Mouse (Mus musculus): ENCODE results near the gene Zp1.

The Zp1 gene

DNA sequence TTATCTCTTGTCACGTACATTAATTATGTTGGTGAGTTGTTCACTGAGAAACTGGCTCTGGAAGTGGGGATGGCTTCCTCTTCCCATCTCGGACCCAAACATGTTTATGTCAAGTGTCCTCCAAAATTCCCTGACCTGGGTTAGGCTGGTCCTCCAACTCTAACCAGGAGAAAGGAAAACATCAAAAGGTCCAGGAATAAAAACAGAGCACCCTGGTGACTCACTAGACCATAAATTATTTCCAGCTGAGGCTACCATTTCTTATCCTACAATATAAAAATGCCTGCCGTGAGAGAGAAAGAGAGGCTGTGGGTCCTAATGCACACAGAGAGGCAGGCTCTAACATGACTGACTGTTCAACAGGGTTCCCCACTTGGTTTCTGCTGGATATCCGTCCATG, 3.8 kb upstream of the Zp1 start:
- in situ Hi-C loops (cut with MboI, MseI) = no loop called here

DNA sequence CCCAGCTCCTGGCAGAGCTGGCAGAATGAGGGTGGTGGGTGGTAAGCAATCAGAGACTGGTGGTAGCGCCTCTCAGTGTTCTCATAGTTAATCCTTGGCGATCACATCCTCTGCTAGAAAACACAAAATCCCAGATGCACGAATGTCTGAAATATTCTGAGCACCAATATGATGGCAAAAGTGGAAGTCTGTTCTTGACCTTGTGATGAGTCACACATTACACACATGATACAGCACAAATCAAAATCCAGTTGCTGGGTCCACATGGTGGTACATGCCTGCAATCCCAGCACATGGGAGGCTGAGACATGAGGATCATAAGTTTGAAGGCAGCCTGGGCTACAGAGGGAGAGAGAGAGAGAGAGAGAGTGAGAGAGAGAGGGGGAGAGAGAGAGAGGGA, 626 bp upstream of the Zp1 start:
- in situ Hi-C loops (cut with MboI, MseI) = no loop called here

DNA sequence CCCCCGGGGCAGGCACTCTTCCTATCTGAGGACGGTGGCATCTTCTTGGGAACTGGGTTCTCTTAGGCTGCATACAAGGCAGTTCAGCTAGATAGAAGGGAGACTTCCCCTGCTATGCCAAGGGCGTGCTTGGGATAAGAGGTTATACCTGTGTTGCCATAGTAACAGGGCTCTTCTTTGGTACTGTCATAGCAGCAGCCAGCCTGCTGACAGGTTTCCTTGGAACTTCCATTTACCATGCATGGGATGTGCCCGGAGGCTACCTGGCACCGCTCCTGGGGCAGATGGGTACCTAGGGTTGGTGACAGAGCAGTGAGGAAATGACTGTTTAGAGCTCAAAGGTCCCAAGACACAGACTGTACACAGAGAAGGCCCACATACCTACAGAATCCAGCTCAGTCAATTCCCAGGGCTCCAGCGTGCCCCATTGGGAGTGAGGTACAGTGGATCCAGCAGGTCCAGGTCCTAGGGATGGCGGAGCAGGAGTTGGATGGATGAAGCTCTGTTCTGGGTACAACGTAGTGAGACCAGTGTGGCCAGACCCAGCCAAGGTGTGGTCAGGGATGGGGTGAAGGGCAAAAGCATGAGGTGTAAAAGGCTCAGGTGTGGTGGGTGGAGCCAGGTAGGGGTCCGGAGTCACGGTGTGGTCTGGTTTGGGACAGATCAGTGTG, 2.0 kb downstream of the Zp1 start:
- in situ Hi-C loops (cut with MboI, MseI) = no loop called here

DNA sequence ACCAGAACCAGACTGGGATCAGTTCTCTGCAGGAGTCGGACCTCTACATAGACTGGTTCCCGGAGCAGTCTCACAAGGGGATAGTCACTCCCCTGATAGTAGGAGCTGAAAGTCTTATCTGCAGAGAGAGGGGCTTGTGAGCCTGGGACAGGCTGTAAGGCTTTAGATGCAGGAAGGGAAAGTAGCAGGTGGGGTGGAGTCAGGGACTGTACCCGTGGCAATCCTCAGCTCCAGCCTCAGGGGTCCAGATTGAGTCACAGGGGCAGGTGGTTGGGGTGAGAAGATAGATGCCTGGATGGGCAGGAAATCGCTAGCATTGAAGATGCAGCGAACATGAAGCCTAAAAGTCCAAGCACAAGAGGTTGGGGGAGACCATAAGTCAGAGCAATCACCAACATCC, 3.9 kb downstream of the Zp1 start:
- in situ Hi-C loops (cut with MboI, MseI) = no loop called here

DNA sequence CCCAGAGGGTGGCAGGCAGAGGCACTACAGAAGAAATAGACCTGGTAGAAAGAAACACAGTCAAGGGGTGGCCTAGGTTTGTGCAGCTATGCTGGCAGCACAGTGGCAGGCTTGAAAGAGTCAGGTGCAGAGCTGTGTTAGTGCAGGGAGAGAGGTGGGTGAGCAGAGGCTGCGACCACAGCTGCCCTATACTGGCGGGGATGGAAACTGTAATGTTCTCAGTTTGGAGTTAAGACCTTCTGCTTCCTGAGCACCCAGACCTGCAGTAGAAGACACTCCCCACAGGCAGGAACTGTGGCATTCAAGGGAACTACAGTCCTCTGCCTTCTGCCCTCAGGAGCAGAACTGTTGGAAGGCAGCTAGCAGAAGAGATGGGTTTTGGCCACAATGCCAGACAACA, 5.6 kb downstream of the Zp1 start:
- in situ Hi-C loops (cut with MboI, MseI) = no loop called here

DNA sequence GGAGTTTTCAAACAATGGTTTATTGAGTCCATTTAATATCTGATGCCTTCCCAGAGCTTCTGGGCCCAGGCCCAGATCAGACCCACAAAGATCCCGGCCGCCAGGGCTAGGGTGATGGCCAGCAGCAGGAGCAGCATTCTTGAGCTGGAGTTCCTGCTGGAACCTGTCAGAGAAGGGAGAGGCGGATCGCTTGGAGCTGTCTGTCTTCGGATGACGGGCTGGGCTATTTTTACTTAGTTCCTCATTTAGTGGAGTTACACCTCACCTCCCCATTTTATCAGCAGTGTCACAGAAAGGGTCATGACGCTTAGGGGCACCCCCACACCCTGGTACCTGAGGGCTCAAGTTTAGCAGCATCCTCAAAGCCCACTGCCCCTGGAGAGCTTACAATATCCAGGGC, 6.1 kb downstream of the Zp1 start:
- in situ Hi-C loops (cut with MboI, MseI) = no loop called here

DNA sequence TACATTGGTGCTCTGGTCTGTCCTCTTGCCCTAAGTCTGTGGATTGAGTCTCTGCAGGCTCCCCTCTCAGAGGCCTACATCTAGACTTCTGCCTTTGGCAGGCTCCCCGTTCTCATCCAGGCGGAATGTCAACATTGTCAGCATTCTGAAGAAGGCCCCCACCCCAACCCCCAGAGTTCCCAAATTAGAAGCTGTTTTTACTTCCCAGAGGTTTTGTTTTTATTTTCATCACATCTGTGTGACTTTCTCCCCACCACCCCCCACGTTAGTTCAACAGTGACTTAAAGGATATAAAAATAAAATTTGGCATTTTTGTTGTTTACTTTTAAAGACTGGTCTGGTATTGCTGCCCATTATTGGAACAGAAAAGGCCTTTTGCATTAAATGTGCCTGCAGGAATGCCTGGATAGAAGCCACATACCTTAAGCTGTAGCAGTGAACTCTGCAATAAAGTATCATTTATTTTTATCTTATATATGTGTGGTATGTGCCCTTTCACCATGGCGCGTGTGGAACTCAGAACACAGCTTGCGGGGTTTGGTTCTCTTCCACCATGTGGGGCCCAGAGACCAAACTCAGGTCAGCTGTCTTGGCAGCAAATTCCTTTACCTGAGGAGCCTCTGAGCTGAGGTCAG, 11.2 kb downstream of the Zp1 start:
- in situ Hi-C loops (cut with MboI, MseI) = no loop called here

DNA sequence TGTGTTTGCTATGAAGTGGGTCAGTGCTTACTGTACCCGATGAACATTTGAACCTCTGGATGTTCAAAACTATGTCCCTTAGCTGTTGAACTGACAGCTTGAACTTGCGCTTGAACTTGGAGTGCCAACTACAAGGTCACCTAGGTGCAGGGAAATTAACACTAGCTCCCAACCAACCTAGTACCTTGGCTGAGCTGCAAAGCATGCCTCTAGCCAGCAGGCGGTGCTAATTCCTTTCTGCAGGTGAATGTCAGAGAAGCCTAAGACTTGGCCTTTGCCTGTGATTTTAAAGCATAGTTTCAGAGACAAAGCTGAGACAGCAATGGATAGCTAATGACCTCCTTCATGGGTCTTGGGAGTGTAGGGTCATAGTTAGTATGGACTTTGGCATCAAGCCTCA, 12.5 kb downstream of the Zp1 start:
- in situ Hi-C loops (cut with MboI, MseI) = no loop called here

DNA sequence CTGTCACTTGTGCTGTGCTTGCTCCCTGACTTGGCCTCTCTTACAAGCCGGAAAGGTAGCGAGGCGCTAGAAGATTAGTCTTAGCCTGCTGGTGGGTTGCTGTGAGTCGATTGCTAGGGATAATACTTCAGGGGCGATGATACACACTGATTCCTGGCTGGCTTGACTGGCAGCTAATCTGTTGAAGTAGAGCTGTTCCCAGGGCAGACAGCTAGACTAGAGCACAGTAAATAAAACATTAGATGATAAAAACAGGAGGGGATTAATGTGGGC, 14.8 kb downstream of the Zp1 start:
- in situ Hi-C loops (cut with MboI, MseI) = no loop called here

DNA sequence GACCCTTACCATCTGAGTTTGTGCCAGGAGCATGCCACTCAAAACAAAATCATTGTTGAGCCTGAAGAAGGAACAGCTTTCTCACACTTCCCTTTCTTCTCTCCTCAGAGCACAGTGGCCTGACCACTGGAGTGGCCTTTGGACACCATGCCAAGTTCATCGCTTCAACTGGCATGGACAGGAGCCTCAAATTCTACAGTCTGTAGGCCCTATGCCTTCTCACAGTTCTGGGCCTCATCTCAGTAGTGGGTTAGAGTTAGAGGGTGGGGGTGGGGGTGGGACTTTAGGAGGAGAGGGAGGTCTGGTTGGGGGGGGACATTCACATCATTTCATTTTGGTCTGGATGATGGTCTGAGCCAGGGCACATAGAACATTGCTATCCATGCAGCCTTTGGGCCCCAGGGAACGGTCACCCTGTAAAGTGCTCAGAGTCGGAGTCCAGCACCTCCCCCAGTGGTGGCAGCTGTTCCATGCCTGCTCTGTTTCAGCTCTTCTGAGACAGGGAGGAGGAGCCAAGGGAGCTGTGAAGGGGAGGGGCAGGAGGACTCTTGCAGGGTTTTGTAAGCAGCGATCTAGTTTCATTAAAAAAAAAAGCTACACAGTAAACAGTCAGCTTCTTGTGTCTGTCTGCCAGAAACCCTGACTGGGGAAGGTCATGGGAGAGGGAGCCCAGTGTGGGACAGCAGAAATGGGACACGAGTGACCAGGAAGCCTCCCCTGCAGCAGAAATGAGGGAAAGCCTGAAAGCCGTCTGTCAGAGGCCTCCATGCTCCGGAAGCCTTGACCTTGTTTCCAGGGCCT, 15.3 kb downstream of the Zp1 start:
- in situ Hi-C loops (cut with MboI, MseI) = no loop called here

DNA sequence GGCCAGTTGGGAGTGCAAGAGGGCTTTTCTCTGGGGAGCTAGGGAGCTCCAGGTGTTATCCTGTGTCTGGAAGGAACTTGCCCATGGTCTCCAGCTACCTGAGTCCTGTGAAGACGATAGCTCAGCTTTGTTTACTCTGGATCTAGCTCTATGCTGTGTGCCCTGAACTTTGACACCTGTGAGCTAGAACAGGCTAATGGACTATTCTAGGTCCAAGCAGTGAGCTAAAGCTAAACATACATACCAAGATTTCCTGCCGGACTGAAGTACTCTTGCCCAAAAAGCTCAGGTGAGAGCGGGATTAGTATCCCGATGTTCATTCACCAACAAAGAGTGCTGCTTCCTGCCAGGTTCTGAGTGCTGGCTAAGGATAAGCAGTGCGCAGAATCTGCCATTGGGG, 15.9 kb downstream of the Zp1 start:
- in situ Hi-C loops (cut with MboI, MseI) = no loop called here

DNA sequence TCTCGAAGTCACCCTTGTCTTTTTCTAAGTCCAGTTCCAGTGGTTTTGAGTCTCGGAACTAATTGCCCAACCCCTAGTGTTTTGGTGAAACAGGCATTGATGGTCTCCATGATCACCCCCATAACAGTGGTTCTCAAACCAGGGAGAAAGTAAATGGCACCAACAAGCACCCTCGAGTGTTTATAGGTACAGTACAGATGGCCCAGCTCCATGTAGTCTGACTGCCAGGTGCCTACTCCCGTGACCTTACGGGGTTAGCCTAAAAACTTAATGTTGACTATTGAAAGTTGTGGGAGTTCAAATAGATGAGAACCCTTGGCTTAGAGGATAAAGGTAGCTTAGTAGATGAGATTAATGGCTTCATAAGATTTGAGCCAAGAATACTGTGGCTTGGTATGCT, 19.4 kb downstream of the Zp1 start:
- in situ Hi-C loops (cut with MboI, MseI) = no loop called here

DNA sequence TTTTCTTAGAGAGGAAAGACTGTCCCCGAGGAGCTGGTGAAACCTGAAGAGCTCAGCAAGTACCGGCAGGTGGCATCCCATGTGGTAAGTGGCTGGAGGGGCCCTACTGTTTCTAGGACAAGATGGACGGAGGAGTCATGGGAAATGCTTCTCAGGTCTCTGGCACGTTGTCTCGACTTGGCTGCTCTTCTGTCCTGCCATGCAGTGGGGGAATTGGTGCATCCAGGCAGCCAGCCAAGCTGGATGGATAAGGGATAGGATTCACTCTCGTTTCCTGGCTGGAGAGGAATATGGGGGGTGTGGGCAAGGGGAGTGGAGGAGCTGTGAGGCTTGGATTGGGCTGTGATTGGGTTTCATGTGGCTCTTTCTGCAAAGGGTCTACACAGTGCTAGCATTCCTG, 20.1 kb downstream of the Zp1 start:
- in situ Hi-C loops (cut with MboI, MseI) = no loop called here

DNA sequence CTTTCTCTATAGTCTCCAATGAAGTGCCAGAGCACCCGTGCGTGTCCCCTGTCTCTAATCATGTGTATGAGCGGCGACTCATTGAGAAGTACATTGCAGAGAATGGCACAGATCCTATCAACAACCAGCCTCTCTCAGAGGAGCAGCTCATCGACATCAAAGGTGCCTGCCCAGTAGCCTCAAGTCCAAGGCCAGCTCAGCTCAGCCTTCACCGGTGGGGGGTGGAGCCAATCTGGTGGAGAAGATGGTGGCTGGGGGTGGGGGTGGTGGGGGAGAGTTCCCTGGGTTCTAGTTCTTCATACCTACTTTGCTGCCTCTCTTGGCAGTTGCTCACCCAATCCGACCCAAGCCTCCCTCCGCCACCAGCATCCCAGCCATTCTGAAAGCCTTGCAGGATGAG, 22.9 kb downstream of the Zp1 start:
- in situ Hi-C loops (cut with MboI, MseI) = no loop called here

DNA sequence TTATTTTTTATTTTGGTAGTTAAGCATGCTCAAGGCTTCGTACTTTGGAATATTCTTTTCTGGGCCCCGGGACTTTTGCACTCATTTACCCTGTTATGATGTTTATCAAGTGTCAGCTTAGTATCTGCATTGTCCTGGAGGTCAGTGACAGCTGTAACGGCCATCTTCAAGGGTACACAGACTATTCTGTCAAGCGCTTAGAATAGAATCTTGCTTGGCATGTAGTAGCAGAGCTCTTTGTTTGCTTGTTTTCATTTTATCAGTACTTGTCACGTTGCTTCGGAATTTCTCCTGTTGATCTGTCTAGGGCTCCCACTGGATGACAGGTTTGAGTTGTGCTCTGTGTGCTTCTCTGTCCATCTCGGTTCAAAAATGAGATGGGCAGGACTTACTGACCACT, 23.6 kb downstream of the Zp1 start:
- in situ Hi-C loops (cut with MboI, MseI) = no loop called here

DNA sequence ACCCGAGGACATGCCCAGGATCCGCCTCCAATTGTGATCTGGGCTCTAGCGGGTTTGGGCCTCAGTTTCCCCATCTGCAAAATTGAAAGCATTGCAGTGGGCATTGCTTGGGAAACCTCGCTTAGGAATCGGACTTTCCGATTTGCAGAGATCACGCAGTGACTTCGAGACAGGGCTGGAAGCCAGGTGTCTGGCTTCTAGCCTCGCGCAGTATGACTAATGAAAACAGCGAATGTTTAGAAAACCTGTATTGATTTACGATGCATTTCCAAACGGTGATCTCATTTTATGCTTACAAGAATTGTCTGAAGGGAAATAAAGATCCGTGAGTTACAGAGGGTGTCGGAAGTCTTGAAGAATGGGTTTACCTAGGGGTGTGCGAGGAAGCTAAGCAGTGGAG, 24.7 kb downstream of the Zp1 start:
- in situ Hi-C loops (cut with MboI, MseI) = no loop called here

DNA sequence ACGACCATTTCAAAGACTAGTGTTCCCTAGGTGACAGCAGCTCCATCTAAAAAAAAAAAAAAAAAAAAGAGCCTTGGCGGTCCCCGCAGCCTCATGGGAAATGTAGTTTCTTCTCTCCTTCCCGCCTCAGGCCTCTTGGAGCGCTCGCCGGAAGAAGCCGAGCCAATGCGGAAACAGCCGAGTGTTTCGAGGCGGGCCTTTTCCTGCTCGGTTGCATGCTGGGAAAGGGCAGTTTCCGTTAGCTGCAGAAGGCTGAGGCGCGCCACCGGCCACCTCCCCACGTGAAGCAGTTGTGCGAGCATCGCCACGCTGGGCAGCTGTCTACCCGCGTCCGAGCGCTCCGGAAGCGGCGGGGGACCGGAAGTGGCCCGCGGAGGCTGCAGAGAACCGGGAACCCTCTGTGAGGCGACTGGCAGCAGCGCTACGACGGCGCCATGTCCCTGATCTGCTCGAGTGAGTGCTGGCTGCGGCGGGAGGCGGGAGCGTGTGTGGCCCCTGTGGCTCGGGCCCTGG, 25.4 kb downstream of the Zp1 start, which contains the start of gene Prpf19:
Prpf19 (plus strand) TSS at position 216 of the 513 bp plus-strand sequence.
- in situ Hi-C loops (cut with MboI, MseI) = no loop called here

DNA sequence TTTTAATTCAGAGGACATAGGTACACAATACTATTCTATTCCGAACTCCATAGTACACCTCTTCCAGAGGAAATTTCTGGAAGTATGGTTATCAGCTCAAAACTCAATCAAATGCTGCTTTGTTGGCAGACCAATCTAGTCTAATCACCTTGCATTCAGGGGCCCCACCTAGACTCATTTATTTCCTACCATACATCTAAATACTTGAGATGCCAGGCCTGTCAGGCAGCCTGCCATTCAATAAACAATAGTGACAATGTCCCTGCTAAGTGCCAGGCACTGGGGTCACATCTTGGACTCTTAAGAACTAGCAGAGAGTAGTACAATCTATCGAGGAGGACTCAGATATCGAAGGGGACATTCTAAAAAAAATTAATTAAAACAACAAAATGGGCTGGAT, 28.2 kb downstream of the Zp1 start:
- in situ Hi-C loops (cut with MboI, MseI) = no loop called here

DNA sequence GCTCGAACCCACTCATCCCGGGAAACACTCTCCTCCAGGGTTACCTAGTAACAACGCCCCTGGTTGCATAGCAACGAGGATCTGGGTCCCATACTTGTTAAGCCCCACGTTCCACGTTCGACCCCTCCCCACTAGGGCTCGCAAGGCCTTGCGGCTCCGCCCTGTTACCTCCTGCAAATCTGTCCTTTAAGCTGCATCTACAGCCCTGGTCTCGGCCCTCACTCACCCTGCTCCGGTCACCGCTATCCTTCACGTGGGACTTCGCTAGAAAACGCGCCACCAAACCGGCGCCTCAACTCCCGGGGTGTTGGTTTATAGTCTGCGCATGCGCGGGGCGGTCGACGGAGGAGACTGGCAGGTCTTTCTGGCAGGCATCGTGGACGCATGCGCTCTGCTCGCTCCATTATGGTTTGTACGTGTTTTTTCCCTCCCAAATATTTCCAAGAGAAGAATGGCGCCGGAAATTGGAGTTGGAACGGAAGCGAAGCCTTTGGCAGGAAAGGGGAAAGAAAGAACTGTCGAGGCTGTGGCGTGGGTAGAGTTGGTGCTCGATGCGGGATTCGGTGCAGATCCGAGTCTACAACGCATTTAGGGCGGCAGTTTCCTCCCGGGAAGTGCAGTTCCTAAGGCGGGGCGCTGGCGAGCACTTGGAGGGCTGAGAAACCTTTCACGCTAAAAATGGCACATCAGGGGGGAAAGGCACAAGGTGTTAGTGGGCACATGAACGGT, 38.8 kb downstream of the Zp1 start, which contains the start of gene Tmem109:
Tmem109 (minus strand) TSS at position 576 of the 729 bp plus-strand sequence.
- in situ Hi-C loops (cut with MboI, MseI) = no loop called here

DNA sequence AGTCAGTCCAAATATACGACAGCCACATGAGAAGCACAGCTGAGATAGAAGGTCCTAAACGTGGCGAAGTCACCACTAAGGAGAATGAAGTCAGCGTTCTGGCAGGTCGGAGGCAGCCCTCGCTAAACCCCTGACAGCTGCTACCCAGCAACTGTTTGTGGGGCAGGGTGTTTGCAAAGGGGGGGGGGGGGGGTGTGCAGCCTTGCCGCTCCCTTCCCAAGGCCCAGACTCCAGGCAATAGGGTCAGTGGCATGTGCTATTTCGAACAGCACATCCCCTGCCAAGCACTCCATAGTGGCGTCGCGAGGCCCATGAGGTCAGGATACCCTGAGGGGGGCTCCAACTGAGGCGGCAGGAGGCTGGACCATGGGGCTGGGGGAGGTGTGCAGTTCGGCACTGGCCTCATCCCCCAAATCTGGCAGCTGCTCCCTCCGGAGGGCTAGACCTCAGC, 39.4 kb downstream of the Zp1 start:
- in situ Hi-C loops (cut with MboI, MseI) = no loop called here

DNA sequence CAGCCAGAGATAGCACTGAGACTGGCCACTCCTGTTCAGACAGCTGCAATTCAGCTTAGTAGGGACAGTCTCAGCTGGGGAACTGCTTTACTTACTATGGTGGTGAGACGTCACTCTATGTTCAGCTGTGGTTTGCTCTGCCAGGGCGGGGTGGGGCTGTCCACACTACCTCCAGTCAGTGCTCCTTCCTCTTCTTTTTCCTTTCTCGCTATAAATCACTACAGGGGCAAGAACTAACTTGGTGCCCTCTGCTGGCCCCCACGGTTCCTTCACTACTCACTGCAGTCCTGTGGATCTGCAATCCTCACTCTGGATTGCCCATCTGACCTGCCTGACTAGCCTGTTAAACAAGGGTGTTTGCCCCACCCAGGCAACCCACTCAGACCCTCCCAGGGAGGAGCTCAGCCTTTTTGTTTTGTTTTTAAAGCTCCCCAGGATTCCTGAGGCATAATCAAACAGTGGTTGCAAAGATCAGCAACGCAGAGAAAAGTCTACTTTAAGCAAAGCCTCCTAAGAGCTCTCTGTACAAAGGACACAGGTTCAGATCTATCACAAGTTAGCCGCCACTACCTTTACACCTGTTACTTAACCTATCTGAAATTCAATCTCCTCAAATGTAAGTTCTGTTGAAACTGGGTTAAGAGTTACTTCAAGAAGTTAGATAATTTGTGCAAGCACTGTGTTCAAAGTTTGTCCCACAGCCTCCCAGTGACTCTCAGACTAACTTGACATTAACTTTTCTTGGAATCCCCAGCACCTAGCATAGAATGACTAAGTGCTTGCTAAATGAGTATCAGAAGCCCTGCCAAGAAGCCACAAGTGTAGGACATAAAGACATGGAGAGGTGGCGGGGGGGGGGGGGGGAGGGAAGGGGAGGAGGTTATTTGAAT, 40.1 kb downstream of the Zp1 start:
- in situ Hi-C loops (cut with MboI, MseI) = no loop called here

Data from regulatory T cell (primary cell).